Mouse (Mus musculus) activated CD4-positive, CD25-positive, alpha-beta regulatory T cell, adult 9 weeks (primary cell): ENCODE data around the gene Cd248. TPM values are rescaled to one million over a fixed set of nuclear protein-coding genes. Genes with fewer than 3 reads are reported as not detected.

Experiments
- polyA plus RNA-seq: library from polyadenylated mRNA; unstranded; fragments of 100-300 nt; shearing (Covaris generic); gene quantifications from one replicate; pipeline ENCODE4 v1.2.1, GENCODE M21; 2017

Cd248 gene
- not detected for polyA plus RNA-seq

DNA sequence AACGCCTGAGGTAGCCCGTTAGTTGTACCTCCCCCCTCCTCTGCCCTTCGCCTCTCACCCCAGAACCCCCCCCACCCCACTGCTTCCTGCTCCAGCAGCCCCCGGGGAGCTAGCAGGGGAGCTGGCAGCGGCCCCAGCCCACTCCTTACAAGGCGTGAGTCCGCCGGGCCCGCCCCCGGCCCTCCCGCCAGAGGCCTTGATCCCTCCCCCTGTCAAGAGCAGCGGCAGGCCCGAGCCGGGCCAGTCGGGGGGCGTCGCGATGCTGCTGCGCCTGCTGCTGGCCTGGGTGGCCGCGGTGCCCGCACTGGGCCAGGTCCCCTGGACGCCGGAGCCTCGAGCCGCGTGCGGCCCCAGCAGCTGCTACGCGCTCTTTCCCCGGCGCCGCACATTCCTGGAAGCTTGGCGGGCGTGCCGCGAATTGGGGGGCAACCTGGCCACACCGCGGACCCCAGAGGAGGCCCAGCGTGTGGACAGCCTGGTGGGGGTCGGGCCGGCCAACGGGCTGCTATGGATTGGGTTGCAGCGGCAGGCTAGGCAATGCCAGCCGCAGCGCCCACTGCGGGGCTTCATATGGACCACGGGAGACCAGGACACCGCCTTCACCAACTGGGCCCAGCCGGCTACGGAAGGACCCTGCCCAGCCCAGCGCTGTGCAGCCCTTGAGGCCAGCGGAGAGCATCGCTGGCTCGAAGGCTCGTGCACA is at the start of gene Cd248:
Gene Cd248 (plus strand): TSS at position 212 of the 703 bp plus-strand sequence.

DNA sequence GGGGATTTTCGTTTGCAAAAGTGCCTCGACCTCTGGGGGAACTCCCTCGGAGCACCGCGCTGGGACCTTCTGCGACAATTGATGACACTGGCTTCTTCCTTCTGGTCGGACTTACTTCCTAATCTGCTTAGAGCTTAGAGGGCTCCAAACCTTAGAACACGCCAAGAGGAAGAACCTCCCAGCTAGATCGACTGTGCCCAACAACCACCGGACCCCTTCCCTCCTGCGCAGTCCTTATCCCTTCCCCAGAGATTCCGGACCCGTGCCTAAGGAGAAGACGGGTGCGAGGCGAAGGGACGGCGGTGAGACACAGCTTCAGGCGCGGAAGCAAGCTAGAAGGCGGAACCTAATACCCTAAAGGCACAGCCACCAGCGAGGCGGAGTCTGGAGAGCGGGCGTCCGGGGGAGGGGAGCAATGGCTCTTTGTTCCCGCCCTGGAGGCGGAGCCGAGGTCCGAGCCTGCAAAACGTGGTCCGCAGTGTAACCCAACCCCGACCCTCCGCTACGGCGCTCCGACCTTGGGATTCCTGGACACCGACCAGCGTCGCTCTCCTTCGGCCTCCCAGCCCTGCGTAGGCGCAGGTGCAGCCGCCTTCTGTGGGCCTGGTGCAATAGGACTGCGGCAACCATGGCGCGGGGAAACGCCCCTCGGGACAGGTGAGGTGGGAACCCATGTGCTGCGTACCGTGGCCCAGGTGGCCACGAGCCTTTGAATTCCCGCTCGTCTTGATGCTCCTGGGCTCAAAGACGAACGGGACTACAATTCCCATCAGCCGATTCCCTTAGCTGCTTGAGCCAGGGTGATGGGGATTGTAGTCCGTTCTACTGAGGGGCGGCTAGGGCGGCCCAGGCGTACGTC is 44.0 kb upstream of the Cd248 start, which contains the start of gene Slc29a2:
Gene Slc29a2 (plus strand): TSS at position 240 of the 859 bp plus-strand sequence.

DNA sequence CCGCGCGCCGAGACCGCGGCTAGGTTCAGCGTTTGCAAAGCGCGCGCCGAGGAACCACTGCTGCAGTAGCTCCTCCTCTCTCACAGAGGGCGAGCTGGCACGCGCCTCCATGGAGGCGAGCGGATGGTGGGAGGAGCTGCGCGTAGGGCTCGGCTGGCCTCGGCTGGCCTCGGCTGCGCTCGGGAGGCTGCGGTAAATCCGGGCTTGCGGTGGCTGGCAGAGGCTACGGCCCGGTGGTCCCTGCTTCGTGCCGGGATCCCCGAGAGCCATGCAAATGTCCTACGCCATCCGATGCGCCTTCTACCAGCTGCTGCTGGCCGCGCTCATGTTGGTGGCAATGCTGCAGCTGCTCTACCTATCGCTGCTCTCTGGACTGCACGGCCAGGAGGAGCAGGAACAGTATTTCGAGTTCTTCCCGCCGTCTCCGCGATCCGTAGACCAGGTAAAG is 29.1 kb upstream of the Cd248 start, which contains the start of the genes B4gat1 and AC124502.3:
Gene B4gat1 (plus strand): TSS at position 118 of the 448 bp plus-strand sequence.
Gene AC124502.3 (plus strand): TSS at position 183 of the 448 bp plus-strand sequence.

DNA sequence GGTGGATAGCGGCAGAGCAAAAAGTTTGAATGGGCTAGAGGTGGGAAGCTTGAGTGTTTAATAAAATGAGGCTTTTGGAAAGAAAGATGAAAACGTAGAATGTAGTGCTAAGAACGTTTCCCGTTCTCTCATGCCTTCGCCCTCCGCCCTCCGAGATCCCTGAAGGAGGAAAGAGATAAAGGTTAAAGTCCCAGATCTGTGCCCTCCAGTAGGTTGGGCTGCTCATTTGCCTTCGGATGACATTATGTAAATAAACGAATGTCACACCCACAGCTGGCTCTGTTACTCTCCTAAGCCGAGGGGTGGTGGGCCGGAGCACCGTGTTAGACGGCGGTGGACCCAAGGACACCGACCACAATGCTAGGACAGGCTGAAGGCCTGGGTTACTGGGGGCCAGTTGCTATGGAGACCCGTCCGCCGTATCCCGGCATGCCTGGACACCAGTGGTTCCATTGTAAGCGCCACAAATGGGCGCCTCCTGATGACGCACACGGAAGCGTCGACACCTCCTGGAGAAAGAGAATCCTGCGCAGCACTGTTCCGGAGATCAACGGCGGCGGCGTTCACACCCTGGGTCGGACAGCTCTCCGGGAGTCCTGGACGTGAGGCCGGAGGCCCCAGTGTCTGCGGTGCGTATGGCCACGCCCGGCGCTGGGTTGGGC is 26.9 kb upstream of the Cd248 start, which contains the start of gene Brms1:
Gene Brms1 (plus strand): TSS at position 493 of the 662 bp plus-strand sequence.

GRCm38 (mm10) chr19:5050047-5050905 is 17.6 kb upstream of the Cd248 start, which contains the start of gene Rin1:
TSS of gene Rin1 (plus strand) at chr19:5050481.

DNA sequence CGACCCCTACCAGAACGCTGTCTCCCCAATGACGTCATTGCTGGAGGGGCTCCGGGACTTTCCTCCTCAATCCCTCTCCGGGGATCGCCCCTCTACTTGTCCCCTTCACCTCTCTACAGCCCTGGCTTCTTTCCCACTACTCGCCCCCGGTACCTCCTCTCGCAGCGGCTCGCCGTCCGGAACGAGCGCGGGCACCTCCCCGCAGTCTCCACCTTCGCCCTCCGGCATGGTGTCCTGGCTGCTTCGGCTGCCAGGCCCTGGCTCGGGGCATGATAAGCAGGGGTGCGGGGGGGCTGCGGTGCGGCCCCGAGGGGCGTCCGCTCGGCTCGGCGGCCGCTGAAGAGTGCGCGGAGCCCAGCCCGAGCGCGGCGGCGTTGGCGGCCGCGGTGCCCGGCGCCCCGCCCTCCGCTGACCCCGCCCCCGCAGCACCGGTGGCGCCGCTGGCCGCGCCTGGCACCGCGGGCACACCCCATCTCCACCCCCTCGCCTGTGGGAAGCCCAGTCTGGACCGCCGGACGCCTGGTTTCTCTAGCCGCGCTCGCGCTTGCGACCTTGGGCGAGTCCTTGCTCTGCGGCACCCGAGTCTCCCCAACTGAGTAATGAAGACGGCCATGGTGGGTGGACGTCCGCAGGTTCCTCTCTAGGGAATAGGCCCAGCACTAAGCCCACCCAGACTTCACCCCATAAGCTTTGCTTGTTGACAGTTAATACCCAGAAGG is 17.4 kb downstream of the Cd248 start, which contains the start of gene Tmem151a:
Gene Tmem151a (minus strand): TSS at position 387 of the 719 bp plus-strand sequence.

GRCm38 (mm10) chr19:5087884-5088728 is 20.2 kb downstream of the Cd248 start, which contains the start of gene Yif1a:
TSS of gene Yif1a (plus strand) at chr19:5088538.

DNA sequence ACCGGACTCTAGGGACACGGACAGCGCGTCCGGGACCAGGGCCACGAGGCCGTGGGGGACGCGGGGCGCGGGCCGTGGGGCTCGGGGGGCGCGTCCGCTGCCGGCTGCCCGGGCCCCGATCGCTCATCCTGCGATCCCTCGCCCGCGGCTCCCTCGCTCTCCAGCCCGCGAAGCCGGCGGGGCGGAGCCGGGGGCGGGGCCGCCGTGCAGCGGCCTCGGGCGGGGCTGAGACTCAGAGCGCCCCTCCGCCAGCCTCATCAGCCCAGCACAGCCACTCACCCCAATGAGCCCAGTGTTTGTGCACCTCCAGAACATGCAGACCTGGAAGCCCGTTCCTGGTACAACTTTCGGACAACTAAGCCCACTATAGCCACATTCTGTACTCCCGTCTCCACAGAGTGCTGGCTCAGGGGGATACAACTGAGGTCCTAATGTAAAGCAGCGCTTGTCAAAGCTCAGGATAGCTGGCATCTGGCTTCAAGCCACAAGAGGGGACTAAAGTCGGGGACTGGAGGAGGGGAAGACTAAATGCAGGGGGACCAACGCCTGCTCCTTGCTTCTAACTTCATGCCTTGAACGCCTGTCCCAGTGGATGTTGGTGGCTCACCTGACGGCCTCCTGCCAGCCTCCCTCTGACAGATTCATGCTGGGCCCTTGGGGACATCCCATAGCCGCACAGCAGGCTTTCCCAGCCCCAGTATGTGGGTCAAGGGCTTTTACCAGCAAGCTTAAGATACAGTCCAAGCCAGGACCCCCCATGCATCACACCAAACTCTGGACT is 30.7 kb downstream of the Cd248 start, which contains the start of gene Cnih2:
Gene Cnih2 (minus strand): TSS at position 159 of the 781 bp plus-strand sequence.

DNA sequence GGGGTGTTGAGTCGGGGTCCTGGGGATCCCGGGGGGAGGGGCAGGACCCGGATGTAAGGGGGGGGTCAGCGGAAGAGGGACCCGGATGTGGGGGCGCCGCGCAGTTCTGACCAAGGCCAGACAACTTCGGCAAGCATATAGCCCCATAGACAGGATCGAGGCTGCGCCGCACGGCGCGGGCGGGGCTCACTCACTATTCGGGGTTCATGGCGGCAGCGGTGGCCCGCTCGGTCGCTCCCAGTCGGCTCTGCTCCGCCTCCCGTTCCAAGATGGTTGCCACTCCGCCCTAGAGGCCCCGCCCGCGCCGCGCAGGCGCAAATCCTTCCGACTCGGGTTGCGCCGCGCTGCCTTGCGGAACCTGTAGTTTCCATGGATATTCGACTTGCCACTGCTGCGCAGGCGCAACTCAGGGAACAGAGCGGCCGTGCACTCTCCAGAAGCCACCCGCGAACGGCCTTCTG is 38.9 kb downstream of the Cd248 start, which contains the start of gene Rab1b:
Gene Rab1b (minus strand): TSS at position 342 of the 461 bp plus-strand sequence.

DNA sequence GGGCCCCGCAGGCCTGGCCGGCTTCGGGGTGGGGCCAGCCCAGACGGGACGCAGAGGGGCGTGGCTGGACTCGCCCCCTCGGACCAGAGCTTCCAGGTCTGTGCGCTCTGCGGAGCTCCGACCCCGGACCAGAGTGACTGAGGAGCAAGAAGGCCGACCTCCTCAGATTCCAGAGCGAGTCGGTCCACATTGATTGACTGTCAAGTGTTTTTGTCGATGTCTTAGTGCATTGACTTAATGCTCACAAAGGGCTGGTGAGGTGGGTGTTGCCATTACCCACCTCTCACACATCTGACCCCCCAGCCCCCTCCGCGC is 50.5 kb downstream of the Cd248 start, which contains the start of gene Klc2:
Gene Klc2 (minus strand): TSS at position 177 of the 315 bp plus-strand sequence.

Other genes with a start within 250 kb of the Cd248 start
- 213 TPM for gene Ccs, start 228.7 kb upstream of the Cd248 start, polyA plus RNA-seq
- gene Ccdc87, start 228.7 kb upstream of the Cd248 start, polyA plus RNA-seq: 0.28 TPM
- gene Ctsf, start 212.9 kb upstream of the Cd248 start, polyA plus RNA-seq: 7.4 TPM
- 0.10 TPM for gene Actn3, start 190.2 kb upstream of the Cd248 start, polyA plus RNA-seq
- 7.9 TPM for gene Zdhhc24, start 189.4 kb upstream of the Cd248 start, polyA plus RNA-seq
- 0.92 TPM for gene Bbs1, start 161.4 kb upstream of the Cd248 start, polyA plus RNA-seq
- 136 TPM for gene Dpp3, start 139.8 kb upstream of the Cd248 start, polyA plus RNA-seq
- gene Peli3, start 125.0 kb upstream of the Cd248 start, polyA plus RNA-seq: 0.65 TPM
- 59.2 TPM for gene Mrpl11, start 105.9 kb upstream of the Cd248 start, polyA plus RNA-seq
- gene Npas4, start 77.8 kb upstream of the Cd248 start, polyA plus RNA-seq: 1.8 TPM
- 2.0 TPM for gene Slc29a2, start 44.2 kb upstream of the Cd248 start, polyA plus RNA-seq
- 18.7 TPM for gene B4gat1, start 29.3 kb upstream of the Cd248 start, polyA plus RNA-seq
- 3.6 TPM for gene AC124502.3, start 29.2 kb upstream of the Cd248 start, polyA plus RNA-seq
- 81.9 TPM for gene Brms1, start 26.7 kb upstream of the Cd248 start, polyA plus RNA-seq
- 0.26 TPM for gene Rin1, start 17.6 kb upstream of the Cd248 start, polyA plus RNA-seq
- gene Tmem151a, start 17.5 kb downstream of the Cd248 start, polyA plus RNA-seq: not detected
- 58.0 TPM for gene Yif1a, start 20.5 kb downstream of the Cd248 start, polyA plus RNA-seq
- 1.4 TPM for gene Cnih2, start 30.4 kb downstream of the Cd248 start, polyA plus RNA-seq
- gene Rab1b, start 39.0 kb downstream of the Cd248 start, polyA plus RNA-seq: 240 TPM
- 3.3 TPM for gene Klc2, start 50.5 kb downstream of the Cd248 start, polyA plus RNA-seq
- gene Pacs1, start 205.0 kb downstream of the Cd248 start, polyA plus RNA-seq: 16.5 TPM
- gene Sf3b2, start 227.4 kb downstream of the Cd248 start, polyA plus RNA-seq: 415 TPM
- gene Gal3st3, start 230.3 kb downstream of the Cd248 start, polyA plus RNA-seq: not detected